In genomic region chr1:55246374-55246773, GRCm38 (mm10) we compare ENCODE assay signal across 16 mouse cellular contexts.
"Had no signal": no experiment of that assay in that cellular context is flagged by ENCODE, and none has a peak within 500 bp of the region (broad histone marks: within the 10 kb centered on the region; RNA-seq: fewer than 3 reads in every experiment).

No protein-coding gene starts in this region.

- H3K9me3 ChIP-seq: neural tube, embryonic 13.5 days; neural tube, embryonic 15.5 days; stomach, embryonic 15.5 days had no signal

- H3K27me3 ChIP-seq: neural tube, embryonic 13.5 days; neural tube, embryonic 15.5 days; stomach, embryonic 15.5 days had no signal

- H3K9ac ChIP-seq: neural tube, embryonic 13.5 days; neural tube, embryonic 15.5 days; stomach, embryonic 15.5 days had no signal

- H3K27ac ChIP-seq: neural tube, embryonic 13.5 days; neural tube, embryonic 15.5 days; stomach, embryonic 15.5 days; stomach, postnatal 0 days had no signal

- DNase-seq: retina, postnatal 1 day; right cerebral cortex, adult 18-20 months; right cerebral cortex, postnatal 14 days; right cerebral cortex, postnatal 25 days; right cerebral cortex, postnatal 4 days; spleen, adult 18-20 months; thymus, adult 18-20 months; thymus, adult 2 months; thymus, postnatal 14 days; thymus, postnatal 25 days; thymus, postnatal 36 days; thymus, postnatal 4 days had no signal

- H3K4me2 ChIP-seq: neural tube, embryonic 13.5 days; neural tube, embryonic 15.5 days; stomach, embryonic 15.5 days had no signal

- H3K4me3 ChIP-seq: neural tube, embryonic 13.5 days; neural tube, embryonic 15.5 days; stomach, embryonic 15.5 days had no signal

- H3K4me1 ChIP-seq: stomach, embryonic 15.5 days had no signal

- H3K36me3 ChIP-seq: neural tube, embryonic 13.5 days; neural tube, embryonic 15.5 days; stomach, embryonic 15.5 days had no signal
